Mouse (Mus musculus): ENCODE data around the gene 4933405L10Rik. TPM values are rescaled to one million over a fixed set of nuclear protein-coding genes. Genes with fewer than 3 reads are reported as not detected.

4933405L10Rik gene
- total RNA-seq, 2 experiments from 2014 or later: not detected

GRCm38 (mm10) chr8:105700966-105701824 is 6.3 kb upstream of the 4933405L10Rik start, which contains the start of the genes Acd and Pard6a:
Gene Acd, minus strand, starts transcription at chr8:105701102.
Gene Pard6a, plus strand, starts transcription at chr8:105701148.
- peak; percentile 93 to 95 for DNase-seq

GRCm38 (mm10) chr8:105702001-105702401 is 5.5 kb upstream of the 4933405L10Rik start:
- DNase-seq: no peak

- no peak for DNase-seq
Observed at GRCm38 (mm10) chr8:105702731-105703415, 4.6 kb upstream of the 4933405L10Rik start.

- no peak for DNase-seq
Observed at GRCm38 (mm10) chr8:105704146-105704812, 3.2 kb upstream of the 4933405L10Rik start.

- no peak for DNase-seq
Observed at GRCm38 (mm10) chr8:105704955-105705354, 2.5 kb upstream of the 4933405L10Rik start.

GRCm38 (mm10) chr8:105706426-105706825 is 1.0 kb upstream of the 4933405L10Rik start:
- no peak for DNase-seq

- no peak for DNase-seq
Observed at GRCm38 (mm10) chr8:105708675-105709074, 1.2 kb downstream of the 4933405L10Rik start.

GRCm38 (mm10) chr8:105709317-105709716 is 1.9 kb downstream of the 4933405L10Rik start:
- no peak for DNase-seq

- DNase-seq: no peak
Observed at GRCm38 (mm10) chr8:105712286-105712685, 4.8 kb downstream of the 4933405L10Rik start.

- peak; percentile 75 to 78 for DNase-seq
Observed at GRCm38 (mm10) chr8:105714139-105714538, 6.7 kb downstream of the 4933405L10Rik start.

- no peak for DNase-seq
Observed at GRCm38 (mm10) chr8:105715042-105715441, 7.6 kb downstream of the 4933405L10Rik start.

- DNase-seq: no peak
Observed at GRCm38 (mm10) chr8:105716302-105716945, 9.0 kb downstream of the 4933405L10Rik start.

GRCm38 (mm10) chr8:105719637-105720036 is 12.2 kb downstream of the 4933405L10Rik start:
- no peak for DNase-seq

GRCm38 (mm10) chr8:105722861-105723260 is 15.4 kb downstream of the 4933405L10Rik start:
- DNase-seq: no peak

GRCm38 (mm10) chr8:105725726-105726125 is 18.3 kb downstream of the 4933405L10Rik start:
- DNase-seq: no peak

GRCm38 (mm10) chr8:105727397-105728124 is 20.1 kb downstream of the 4933405L10Rik start:
- no peak for DNase-seq

- no peak for DNase-seq
Observed at GRCm38 (mm10) chr8:105732186-105732585, 24.7 kb downstream of the 4933405L10Rik start.

GRCm38 (mm10) chr8:105739216-105739615 is 31.8 kb downstream of the 4933405L10Rik start:
- no peak for DNase-seq

- no peak for DNase-seq
Observed at GRCm38 (mm10) chr8:105743301-105743700, 35.8 kb downstream of the 4933405L10Rik start.

- DNase-seq: peak in 1 of 2 experiments; percentile 31
Observed at GRCm38 (mm10) chr8:105750606-105751005, 43.2 kb downstream of the 4933405L10Rik start.

- no peak for DNase-seq
Observed at GRCm38 (mm10) chr8:105753916-105754315, 46.5 kb downstream of the 4933405L10Rik start.

GRCm38 (mm10) chr8:105754688-105755087 is 47.2 kb downstream of the 4933405L10Rik start:
- no peak for DNase-seq

Data from layer of hippocampus, postnatal 36 days (tissue).